Mouse (Mus musculus) 3T3-L1 (cell line): ENCODE measurements around the gene Fam241b.
"Not testable (repeated sequence)": the region's sequence is repeated elsewhere in the genome, so short reads cannot be mapped to it uniquely, and the experiment has no call there.

ENCODE experiments used
- DNase-seq: peaks from one replicate; pipeline ENCODE4 v3.0.0-alpha.2; 2015; ENCODE audit warnings: low read depth, low spot score

Fam241b gene

DNA sequence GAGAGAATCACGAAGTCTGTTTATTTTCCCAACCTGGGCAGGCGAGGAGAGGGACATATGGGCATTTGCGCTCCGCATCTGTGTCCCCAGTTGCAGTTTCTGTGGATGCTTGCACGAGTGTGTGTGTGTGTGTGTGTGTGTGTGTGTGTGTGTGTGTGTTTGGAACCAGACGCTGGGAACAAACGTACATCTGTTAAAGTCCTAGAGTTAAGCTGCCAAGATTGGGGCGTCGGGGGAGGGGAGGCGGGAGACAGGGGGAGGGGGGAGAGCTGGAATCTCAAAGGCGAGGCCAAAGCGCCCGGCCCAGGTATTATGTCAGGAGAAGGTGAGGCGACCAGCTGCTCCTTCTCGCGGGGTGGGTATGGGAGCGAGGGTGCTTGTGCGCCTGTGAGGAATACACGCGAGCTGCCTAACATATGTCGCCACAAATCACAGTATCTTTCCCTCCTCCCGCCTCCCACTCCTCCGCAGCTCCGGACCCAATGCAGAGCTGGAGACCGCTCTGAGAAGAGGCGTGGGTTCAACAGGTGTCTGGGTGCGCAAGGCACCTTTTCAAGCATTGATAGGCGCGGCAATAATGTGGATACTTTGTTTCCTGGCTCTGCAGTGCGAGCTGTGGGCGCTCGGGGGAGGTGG is 15.3 kb downstream of the Fam241b start:
- DNase-seq: no peak

DNA sequence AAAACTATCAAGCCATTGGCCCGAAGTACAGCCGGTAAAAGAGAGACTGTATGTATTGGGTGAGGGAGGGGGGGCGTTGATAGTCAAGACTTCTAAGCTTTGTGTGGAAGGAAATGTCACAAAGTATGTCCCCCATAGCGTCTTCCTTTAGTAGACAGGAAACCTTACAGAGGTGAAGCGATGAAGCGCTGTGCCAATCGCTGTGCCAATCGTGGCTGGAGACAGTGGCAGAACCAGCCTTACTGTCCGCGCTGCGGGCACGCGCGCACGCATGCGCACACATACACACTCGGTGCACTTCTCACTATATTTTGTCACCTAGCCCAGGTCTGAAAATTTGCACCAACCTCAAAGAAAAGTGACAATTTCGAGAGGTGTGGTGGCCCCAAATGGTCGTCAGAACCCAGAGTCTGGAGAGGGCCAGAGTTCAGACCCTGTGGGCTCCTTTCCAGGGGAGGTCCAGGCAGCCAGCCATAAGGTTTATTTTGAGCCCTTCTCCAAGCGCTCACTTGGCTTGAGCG is 15.9 kb downstream of the Fam241b start:
- no peak for DNase-seq

DNA sequence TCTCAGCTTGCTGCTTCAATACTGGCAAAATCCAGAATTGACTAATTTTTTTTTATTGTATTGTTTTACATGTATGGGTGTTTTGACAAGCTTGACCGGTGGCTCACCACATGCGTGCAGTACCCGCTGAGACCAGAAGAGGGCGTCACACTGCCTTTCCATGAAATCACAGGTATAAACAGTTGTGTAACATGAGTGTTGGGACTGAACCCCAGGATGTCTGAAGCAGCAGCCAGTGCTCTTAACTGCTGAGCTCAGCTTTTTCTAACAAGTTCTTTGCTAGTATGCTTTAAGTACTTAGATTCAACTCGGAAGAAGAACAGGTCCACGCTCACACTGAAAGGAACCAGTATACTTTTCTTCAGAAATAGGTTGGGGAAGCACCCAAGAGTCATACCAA is 16.6 kb downstream of the Fam241b start:
- DNase-seq: no peak

DNA sequence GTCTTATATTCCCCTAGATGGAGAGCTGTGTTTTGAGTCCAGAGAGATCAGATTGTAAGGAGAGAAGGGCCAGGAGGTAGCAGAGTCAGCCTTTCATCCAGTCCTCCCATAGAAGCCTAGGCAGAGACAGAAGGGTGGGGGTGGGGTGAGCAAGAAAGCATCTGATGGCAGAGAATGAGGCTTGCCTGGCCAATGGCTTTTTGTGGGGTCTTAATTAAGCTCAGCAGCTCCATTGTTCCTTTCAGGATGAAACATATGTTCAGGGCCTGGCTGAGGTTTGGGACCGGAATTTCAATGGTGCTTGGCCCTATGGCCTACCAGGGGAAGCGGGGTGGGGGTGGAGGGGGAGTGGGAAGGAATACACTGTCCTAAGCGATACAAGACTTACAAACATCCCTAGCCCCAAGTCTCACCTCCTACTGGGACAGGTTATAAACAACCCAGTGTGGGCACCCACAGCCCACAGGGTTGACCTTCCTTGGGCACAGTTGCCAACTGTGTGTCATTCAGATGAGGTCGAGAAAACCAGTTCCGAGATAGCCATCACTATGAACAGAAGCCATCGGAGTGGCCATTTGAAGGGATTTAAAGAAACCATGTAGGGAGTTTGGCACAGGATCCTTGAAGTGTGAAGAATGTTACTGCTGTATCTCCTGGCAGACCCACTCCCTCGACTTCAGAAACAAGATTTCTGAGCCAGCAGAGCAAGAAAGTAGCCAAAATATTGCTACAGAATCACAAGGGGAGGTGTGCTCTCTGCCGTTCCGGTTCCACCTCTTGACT is 29.7 kb downstream of the Fam241b start:
- no peak for DNase-seq

DNA sequence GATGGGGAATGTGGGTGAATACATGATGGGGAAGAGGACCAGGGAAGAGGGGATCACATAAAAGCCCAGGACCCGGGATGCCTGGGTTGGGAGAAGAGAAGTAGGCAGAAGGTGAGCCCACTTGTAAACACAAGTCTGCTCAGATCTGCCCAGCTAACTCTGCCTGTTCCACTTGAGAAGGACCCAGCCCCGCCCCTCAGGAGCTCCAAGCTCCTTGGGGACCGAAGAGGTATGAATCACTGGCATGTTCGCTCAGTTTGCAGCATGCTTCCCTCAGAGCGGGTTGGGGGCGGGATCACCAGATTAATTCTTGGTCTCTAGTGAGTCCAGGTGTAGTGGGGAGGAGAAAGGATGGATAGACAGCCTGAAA is 32.5 kb downstream of the Fam241b start:
- no peak for DNase-seq

DNA sequence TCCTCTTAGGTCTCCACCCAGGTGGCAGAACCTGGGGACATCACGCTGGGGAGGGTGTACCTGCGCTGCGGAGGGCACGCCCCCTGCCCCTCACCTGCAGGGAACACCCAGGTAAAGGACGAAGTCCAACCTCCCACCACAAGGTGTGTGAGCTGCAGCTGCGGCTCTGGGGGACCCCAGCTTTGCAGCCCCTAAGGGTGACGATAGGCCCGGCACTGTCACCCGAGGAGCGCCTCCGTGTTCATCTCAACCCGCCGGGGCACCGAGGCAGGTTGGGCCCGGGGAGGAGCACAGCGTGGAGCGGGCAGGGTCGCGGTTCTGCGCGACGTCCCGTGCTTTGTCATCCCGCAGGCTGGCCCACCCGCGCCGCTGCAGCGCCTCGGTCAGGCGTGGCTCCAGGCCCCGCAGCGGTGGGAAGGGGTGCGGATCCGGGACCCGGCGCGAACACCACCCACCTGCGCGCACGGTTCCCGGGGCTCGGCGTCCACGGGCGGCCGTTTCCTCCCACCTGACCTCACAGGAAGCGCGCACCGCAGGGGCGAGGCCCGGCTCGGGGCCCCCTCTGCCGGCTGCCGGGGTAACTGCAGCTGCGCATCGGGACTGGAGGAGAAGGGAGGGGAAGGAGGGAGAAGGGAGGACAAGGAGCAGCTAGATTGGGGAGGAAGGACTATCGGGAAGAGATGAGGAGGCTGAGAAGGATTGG is 33.1 kb downstream of the Fam241b start:
- DNase-seq: no peak

DNA sequence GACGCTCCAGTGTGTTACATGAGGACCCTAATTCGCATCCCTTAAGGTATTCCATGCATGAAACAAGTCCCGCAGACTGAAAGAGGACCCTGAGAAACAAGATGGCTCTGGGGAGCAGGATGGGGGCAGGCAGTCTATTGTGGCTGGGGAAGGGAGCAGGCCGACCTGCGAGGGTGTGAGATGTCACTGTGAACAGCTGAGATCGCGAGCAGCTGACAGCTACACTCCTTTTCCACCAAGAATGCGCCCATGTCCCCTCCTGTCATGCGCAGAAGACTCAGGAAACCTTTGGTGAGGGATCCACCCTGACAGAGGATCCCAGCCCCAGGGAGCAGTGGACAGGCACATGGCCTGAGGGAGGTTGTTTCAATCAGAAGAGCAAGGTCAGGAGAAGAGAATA is 36.7 kb downstream of the Fam241b start:
- no peak for DNase-seq

DNA sequence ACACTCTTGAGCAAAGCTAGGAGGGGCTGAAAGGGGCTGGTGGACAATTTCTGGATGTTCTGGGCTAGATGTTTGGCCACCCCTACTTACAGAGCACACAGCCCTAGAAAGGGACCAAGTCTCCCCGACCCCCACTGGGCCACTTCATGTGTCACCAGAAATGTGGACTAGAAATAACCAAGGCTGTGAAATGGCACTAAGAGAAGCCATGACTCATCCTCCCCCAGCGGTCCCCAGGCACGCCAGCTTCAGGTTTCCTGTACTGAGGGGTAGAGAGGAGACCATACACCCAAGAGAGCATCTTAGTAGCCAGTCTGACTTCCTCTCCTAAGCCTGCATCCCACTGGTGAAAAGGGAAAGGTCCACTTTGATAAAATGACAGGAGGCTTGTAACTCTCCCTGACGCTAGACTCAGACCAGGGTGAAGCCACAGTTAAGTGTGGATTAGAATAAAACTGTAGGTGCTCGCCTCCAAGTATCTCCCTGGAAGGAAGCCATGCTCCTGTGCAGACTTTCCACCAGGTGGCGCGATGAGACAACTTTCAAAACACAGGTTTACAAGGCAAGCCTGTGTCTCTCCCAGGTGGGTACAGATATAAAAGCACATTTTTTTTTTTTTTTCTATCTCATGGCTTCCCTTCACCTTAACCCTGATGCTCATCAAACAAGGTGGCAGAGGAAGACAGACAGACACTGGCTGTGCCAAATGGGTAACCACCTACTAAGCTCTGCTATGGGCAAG is 38.7 kb downstream of the Fam241b start:
- peak; percentile 71 for DNase-seq

DNA sequence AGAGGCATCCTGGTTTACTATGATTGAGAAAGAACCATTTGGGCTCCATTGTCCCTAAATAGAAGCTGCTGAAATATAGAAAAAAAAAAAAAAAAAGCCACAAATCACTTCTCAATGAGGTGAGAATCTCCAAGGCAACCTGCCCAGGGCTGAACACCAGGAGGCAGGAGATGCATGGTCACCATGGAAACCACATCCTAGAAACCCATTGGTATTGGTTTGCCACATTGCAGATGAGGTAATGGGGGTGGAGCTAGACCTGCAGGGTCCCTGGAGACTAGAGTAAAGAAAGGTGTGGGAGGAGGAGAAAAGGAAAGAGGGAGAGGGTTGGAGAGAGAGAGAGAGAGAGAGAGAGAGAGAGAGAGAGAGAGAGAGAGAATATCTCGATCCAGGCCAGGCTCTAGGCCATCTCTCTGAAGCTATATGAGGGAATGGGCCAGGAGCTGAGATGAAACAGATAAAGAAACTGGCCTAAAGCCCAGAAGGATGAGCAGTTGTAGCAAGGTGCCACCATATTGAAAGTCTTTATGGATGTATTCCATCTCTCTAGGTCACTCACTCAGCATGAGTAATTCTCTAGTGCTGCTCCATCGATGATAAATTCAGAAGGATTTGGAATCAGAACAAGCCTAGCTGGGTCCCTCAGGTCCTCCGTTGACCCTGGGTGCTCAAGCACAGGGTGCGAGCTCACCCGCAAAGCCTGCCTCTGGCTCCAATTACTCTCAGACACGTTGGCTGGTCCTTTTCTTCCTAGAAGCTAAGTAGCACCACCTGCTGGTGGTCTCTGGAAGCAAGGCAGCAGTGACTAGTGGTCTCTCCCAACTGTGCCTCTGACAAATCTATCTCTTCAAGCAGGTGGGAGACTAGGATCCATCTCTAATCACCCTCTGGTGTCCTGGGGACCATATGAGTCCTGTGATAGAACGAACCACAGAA is 41.9 kb downstream of the Fam241b start:
- peak; percentile 70 for DNase-seq

DNA sequence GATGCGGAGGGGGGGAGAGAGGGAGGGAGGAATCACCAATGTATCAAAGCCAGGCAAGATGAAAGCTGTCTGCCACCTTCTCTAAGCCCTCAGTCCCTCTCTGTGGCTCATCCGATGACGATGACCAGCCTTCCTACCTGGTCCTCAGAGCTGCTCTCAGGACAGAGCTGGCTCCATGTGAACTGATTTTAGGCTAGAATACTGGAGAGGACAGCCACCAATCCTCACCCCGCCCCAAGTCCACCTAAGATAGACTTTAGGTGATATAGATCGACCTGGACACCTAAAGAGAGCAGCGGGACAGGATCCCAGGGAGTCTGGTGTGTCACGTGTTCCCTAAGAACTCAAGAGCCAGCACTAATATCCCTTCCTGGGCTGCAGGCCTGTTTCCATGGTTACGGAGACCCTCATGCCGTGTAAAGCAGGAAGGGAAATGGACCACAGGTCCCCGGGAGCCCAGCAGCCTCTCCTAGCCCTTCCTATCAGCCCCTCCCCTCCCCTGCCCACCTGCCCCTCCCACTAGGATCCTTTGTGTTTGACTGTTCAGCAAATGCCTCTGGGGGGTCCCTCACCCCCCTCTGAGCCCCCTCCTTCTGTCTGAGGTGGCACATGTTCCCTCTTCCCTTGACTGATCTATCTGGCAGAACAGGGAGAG is 43.8 kb downstream of the Fam241b start:
- DNase-seq: no peak

DNA sequence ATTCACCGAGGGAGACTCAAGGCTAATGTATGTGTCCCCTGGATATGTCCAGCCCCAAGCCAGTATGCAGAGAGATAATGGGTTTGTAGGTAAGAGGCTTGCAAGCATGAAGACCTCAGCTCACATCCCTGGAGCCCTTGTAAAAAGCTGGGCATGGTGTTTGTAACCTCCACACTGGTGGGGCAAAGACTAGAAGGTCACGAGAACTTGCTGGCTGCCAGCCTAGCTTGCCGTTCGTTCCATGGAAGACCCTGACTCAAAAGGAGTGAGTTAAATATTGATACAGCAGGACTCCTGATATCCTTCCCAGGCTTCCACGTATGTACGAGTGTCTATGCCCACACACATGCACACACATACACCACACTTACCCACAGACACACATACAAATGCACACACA is 49.3 kb downstream of the Fam241b start:
- DNase-seq: no peak

DNA sequence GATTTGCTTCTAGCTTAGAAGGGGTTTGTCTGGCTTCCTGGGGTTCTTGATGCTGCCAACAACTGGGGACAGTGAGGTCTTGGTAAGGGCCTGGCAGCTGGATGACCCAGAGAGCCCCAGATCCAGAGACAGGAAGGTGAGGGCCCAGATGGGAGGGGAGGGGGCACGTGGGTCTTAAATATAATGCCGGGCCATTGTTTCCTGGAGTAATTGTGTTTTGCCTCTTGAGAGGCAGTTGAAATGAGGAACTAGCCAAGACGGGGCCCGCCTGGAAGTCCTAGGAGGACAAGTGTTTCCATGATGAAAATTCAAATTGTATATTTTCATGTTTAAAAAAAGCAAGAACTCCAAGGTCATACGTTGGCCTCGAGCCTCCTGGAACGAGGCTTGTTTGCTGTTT is 49.8 kb downstream of the Fam241b start:
- no peak for DNase-seq

DNA sequence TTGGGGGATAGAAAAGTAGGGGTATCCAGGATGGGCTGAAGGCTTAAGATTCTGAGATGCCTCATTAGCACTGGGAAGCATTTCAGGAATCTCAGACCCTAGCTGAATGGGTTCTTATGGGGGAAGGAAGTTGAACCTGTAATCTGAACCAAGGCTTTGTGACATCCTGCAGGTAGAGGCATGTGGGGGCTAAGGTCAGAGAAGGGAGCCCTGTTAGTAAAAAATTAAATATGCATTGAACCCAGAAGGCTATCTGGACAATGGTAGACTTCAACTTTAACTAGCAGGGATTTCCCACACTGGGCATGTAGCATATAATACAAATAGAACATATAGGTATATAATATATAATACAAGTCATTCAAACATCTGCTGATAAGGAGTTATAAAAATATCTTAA is 54.2 kb downstream of the Fam241b start:
- no peak for DNase-seq

DNA sequence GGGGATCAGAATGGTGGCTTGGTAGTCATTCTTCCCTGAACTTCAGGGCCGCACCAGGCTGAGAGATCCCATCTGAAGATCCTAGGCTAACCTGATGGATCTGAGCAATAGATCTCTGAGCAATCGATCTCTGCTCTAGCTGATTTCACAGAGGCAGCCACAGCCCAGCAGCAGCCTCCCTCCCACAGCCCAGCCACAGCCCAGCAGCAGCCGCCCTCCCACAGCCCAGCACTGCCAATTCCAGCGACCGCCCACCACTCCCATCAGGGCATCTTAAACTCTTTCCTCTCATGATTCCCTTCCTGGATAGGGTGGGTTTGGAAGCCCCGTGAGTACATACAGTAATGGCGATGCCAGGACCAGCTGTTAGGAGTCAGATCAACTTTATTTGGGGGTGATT is 54.6 kb downstream of the Fam241b start:
- DNase-seq: no peak

DNA sequence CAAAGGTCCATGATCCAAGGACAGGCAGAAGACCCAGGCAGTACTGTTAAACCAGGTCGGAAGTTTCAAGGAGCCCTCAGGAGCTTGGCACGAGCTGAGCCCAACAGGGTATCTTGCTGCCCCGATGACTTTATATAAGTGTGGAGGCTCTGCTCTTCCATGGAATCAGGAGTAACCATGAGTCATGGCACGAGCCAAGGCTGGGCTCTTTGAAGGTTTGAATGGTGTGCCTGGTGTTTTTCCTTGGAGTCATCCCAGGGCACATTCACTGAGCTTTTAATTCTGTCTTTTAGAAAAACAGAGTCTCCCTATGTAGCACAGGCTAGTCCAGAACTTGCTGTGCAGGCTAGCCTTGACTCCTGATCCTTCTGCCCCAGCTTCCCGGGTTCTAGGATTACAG is 55.3 kb downstream of the Fam241b start:
- DNase-seq: no peak

DNA sequence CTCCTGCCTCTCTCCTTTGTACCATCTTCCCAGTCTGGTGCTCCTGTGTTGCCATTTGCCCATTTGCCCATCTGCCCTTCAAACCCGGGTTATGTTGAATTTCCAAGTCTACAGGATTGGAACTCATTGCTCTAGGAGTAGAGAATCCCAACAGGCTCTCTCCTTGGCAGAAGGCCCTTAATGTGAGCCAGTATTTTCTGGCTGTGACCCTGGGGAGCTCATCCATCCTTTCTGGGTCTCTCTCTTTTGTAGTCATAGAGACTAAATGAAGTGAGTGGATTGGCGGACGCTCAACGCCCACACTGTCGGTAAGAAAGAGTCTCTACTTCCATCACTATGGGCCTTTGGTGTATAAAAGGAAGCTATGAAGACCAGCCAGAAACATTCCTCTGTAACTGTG is 56.9 kb downstream of the Fam241b start:
- DNase-seq: no peak

DNA sequence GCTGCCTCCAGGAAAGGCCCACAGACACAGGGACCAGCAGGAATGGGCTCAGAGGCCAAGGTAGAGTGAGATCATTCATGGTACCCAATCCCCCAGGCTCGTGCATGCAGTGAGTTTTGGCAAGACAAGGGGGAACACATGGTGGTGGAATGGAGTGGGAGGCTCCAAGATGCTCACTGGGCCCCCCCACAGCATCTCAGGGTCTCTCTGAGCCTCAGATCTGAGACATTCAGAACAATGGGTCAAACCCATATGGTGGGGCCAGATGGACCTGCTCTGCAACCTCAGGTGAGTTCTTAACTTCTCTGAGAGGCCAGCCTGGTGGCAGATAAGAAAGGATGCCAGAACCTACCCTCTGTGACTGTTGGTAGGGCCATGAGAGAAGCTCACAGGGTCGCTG is 57.7 kb downstream of the Fam241b start:
- DNase-seq: no peak

DNA sequence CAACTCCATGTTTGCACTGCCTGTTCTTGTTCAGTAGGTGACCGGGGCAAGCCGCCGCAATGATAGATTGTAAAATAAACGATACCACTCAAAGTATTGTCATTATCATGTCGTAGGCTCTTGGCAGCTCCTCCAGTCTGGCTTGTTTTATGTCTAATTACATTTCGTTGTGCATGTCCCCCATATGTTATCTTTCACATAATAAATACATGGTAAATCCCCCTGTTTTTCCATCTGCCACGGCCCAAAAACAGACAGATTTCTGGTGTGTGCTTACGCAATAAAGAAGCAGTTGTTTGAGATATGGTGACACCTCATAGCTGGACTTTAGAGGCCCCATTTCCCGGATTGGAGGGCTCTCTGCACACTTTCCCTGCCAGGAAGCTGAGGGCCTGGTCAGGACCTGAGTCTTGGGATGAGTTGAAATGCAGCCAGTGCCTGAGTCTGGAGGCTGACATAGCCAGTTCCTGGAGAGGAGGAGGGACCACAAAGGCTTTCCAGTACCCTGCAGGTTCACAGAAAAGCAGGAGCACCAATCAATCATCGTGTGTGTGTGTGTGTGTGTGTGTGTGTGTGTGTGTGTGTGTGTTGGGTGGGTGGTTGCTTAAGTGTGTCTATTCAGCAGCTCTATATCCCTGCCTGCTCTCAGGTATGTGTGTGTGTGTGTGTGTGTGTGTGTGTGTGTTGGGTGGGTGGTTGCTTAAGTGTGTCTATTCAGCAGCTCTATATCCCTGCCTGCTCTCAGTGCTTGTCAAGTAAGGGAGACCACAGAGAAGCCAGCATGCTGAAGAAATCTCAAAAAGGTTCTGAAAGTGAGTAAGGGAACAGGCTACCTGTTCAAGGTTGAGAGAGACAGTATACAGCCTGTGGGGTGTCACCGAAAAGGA is 67.2 kb downstream of the Fam241b start:
- no peak for DNase-seq

DNA sequence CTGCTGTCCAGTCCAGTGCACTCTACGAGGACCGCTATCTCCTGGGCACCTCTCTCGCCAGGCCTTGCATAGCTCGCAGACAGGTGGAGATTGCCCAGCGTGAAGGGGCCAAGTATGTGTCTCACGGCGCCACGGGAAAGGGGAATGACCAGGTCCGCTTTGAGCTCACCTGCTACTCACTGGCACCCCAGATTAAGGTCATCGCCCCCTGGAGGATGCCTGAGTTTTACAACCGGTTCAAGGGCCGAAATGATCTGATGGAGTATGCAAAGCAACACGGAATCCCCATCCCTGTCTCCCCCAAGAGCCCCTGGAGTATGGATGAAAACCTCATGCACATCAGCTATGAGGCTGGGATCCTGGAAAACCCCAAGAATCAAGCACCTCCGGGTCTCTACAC is 72.4 kb downstream of the Fam241b start:
- not testable (repeated sequence) for DNase-seq
